Mouse (Mus musculus): ENCODE data around the gene Trim40. TPM values are rescaled to one million over a fixed set of nuclear protein-coding genes. Genes with fewer than 3 reads are reported as not detected.

Gene Trim40
- polyA plus RNA-seq, 1 experiment from 2014 or later = not detected

Other genes with a start within 250 kb of the Trim40 start
- gene H2-M9, start 247.5 kb downstream of the Trim40 start, polyA plus RNA-seq (2014; fragmentation: Nextera tagmentation; extraction: Ambion mirVana) = not detected in 2 replicates
- not detected in 2 replicates for gene H2-M1, start 217.9 kb downstream of the Trim40 start, polyA plus RNA-seq (2014; fragmentation: Nextera tagmentation; extraction: Ambion mirVana)
- gene H2-M10.5, start 117.2 kb downstream of the Trim40 start, polyA plus RNA-seq (2014; fragmentation: Nextera tagmentation; extraction: Ambion mirVana) = not detected in 2 replicates
- gene H2-M10.6, start 78.0 kb downstream of the Trim40 start, polyA plus RNA-seq (2014; fragmentation: Nextera tagmentation; extraction: Ambion mirVana) = not detected in 2 replicates
- 21.7 and 23.3 TPM in 2 replicates for gene Trim26, start 53.0 kb downstream of the Trim40 start, polyA plus RNA-seq (2014; fragmentation: Nextera tagmentation; extraction: Ambion mirVana)
- 0.48 and 0.49 TPM in 2 replicates for gene Trim15, start 22.9 kb downstream of the Trim40 start, polyA plus RNA-seq (2014; fragmentation: Nextera tagmentation; extraction: Ambion mirVana)
- gene Trim10, start 20.5 kb downstream of the Trim40 start, polyA plus RNA-seq (2014; fragmentation: Nextera tagmentation; extraction: Ambion mirVana) = 1.1 and 2.1 TPM in 2 replicates
- gene Trim31, start 8.0 kb upstream of the Trim40 start, polyA plus RNA-seq (2014; fragmentation: Nextera tagmentation; extraction: Ambion mirVana) = not detected in 2 replicates
- 0.24 and 0.75 TPM in 2 replicates for gene Rnf39, start 52.8 kb upstream of the Trim40 start, polyA plus RNA-seq (2014; fragmentation: Nextera tagmentation; extraction: Ambion mirVana)
- gene Ppp1r11, start 61.6 kb upstream of the Trim40 start, polyA plus RNA-seq (2014; fragmentation: Nextera tagmentation; extraction: Ambion mirVana) = 188 and 228 TPM in 2 replicates
- gene Znrd1, start 68.4 kb upstream of the Trim40 start, polyA plus RNA-seq (2014; fragmentation: Nextera tagmentation; extraction: Ambion mirVana) = 78.3 and 87.9 TPM in 2 replicates
- 5.5 and 6.3 TPM in 2 replicates for gene Znrd1as, start 68.5 kb upstream of the Trim40 start, polyA plus RNA-seq (2014; fragmentation: Nextera tagmentation; extraction: Ambion mirVana)
- gene 2410137M14Rik, start 91.1 kb upstream of the Trim40 start, polyA plus RNA-seq (2014; fragmentation: Nextera tagmentation; extraction: Ambion mirVana) = 0.35 TPM in 1 of 2 replicates, not detected in the other
- gene H2-M5, start 99.4 kb upstream of the Trim40 start, polyA plus RNA-seq (2014; fragmentation: Nextera tagmentation; extraction: Ambion mirVana) = 0.77 and 1.0 TPM in 2 replicates
- 199 and 268 TPM in 2 replicates for gene Zfp57, start 111.0 kb upstream of the Trim40 start, polyA plus RNA-seq (2014; fragmentation: Nextera tagmentation; extraction: Ambion mirVana)
- 0.98 and 1.4 TPM in 2 replicates for gene Mog, start 133.3 kb upstream of the Trim40 start, polyA plus RNA-seq (2014; fragmentation: Nextera tagmentation; extraction: Ambion mirVana)
- gene Gabbr1, start 155.8 kb upstream of the Trim40 start, polyA plus RNA-seq (2014; fragmentation: Nextera tagmentation; extraction: Ambion mirVana) = 53.4 and 60.5 TPM in 2 replicates
- gene Olfr90, start 198.4 kb upstream of the Trim40 start, polyA plus RNA-seq (2014; fragmentation: Nextera tagmentation; extraction: Ambion mirVana) = not detected in 2 replicates
- not detected in 2 replicates for gene Olfr91, start 208.2 kb upstream of the Trim40 start, polyA plus RNA-seq (2014; fragmentation: Nextera tagmentation; extraction: Ambion mirVana)
- gene Olfr92, start 230.0 kb upstream of the Trim40 start, polyA plus RNA-seq (2014; fragmentation: Nextera tagmentation; extraction: Ambion mirVana) = not detected in 2 replicates